Mouse (Mus musculus): Measurements from ENCODE around the gene Tas2r124. TPM values are rescaled to one million over a fixed set of nuclear protein-coding genes. Genes with fewer than 3 reads are reported as not detected.

Tas2r124 gene
- total RNA-seq (2021): not detected

GRCm38 (mm10) chr6:132754430-132754829 is at the start of gene Tas2r124:
Tas2r124 (plus strand) TSS chr6:132754730.
- DNase-seq: no peak

DNA sequence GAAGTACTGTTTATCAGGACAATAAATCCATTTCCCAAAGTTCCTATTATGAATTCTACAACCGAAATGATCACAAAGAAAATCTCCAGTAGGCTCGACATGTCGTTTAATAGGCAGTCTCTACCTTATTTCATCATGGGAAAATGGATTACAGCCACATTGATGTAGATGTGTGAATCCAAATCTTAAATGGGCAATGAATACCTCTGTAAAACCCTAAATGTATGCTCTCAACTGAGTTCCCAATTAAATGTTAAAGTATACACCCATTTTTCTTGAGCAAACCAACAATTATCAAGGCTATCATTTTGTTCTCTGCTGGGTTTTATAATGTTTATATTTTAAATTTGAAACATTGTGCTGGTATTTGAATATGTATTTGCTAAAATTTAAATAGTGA is 42.7 kb upstream of the Tas2r124 start, which contains the start of gene Tas2r122:
Tas2r122 (minus strand) TSS at position 101 of the 400 bp plus-strand sequence.
- DNase-seq: no peak

DNA sequence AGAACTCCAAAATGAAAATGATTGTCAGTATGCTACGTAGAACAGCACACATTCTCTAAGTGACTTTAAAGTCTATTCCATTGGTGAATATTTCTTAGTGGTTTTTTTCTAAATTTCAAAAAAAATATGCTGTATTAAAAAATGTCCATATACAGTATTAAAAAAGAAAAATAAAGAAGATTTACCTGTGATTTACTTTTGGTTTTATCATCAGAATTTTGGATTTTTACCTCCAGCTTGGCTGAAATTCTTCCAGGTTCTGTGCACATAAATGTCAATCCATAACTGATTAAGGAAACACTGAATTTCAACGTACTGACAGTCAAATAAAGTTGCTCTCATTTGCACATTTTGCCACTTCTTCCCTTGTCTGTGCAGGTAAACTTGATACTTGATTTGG is 16.6 kb upstream of the Tas2r124 start, which contains the start of gene Tas2r115:
Tas2r115 (minus strand) TSS at position 101 of the 400 bp plus-strand sequence.
- no peak for DNase-seq

- no peak for DNase-seq
These were observed 4.3 kb upstream of the Tas2r124 start for GRCm38 (mm10) chr6:132750206-132750605.

GRCm38 (mm10) chr6:132761831-132762230 is 7.3 kb downstream of the Tas2r124 start, which contains the start of gene Tas2r102:
Tas2r102 (plus strand) TSS chr6:132762131.
- no peak for DNase-seq

- DNase-seq: no peak
These were observed 23.5 kb downstream of the Tas2r124 start, which contains the start of gene Tas2r136 for GRCm38 (mm10) chr6:132778062-132778461. Tas2r136 (minus strand) TSS chr6:132778162.

- no peak for DNase-seq
These were observed 40.9 kb downstream of the Tas2r124 start for GRCm38 (mm10) chr6:132795393-132795792.

DNA sequence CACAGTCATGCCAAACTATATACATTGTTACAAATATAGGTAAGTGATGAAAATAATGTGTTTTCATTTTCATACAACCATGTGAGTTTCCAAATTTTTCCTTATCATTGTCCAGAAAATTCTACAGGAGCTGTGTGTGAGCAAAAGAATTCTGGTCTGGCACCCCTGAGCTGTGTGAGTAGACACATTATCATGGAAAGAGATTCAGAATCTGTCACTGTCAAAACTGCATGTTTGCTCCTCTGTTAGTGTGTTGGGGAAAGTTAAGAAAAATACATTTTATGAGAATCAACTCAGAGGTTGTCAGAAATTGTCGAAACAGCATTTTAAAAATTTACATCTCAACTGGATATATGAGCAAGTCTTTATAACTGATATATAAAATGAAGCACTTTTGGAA is 48.0 kb downstream of the Tas2r124 start, which contains the start of gene Tas2r117:
Tas2r117 (plus strand) TSS at position 301 of the 400 bp plus-strand sequence.
- DNase-seq: no peak

Other genes starting within 250 kb of the Tas2r124 start
- gene Prh1, start 184.9 kb upstream of the Tas2r124 start, total RNA-seq (2021): not detected
- not detected for gene Prp2, start 158.8 kb upstream of the Tas2r124 start, total RNA-seq (2021)
- not detected for gene A630073D07Rik, start 103.2 kb upstream of the Tas2r124 start, total RNA-seq (2021)
- gene Tas2r120, start 97.8 kb upstream of the Tas2r124 start, total RNA-seq (2021): not detected
- gene Tas2r121, start 53.7 kb upstream of the Tas2r124 start, total RNA-seq (2021): not detected
- gene Tas2r122, start 42.8 kb upstream of the Tas2r124 start, total RNA-seq (2021): not detected
- not detected for gene Tas2r115, start 16.7 kb upstream of the Tas2r124 start, total RNA-seq (2021)
- not detected for gene Tas2r102, start 7.4 kb downstream of the Tas2r124 start, total RNA-seq (2021)
- not detected for gene Tas2r136, start 23.4 kb downstream of the Tas2r124 start, total RNA-seq (2021)
- gene Tas2r117, start 48.1 kb downstream of the Tas2r124 start, total RNA-seq (2021): not detected
- not detected for gene Tas2r123, start 92.4 kb downstream of the Tas2r124 start, total RNA-seq (2021)
- gene Tas2r116, start 100.7 kb downstream of the Tas2r124 start, total RNA-seq (2021): not detected
- not detected for gene Tas2r110, start 113.3 kb downstream of the Tas2r124 start, total RNA-seq (2021)
- not detected for gene Tas2r113, start 138.3 kb downstream of the Tas2r124 start, total RNA-seq (2021)
- gene Tas2r125, start 154.9 kb downstream of the Tas2r124 start, total RNA-seq (2021): not detected
- not detected for gene Tas2r129, start 196.4 kb downstream of the Tas2r124 start, total RNA-seq (2021)
- gene Tas2r131, start 203.2 kb downstream of the Tas2r124 start, total RNA-seq (2021): not detected
- not detected for gene Tas2r109, start 226.2 kb downstream of the Tas2r124 start, total RNA-seq (2021)

All from heart, postnatal 4 days (tissue).